Mouse (Mus musculus) forebrain, postnatal 0 days (tissue): ENCODE measurements at regions not wholly inside any gene's neighbourhood (a gene's known extent, or its start where the extent isn't known, plus 50 kb on each side); places are given as distances from the start of the nearest gene placed in this dataset.

Experiments used
- ATAC-seq: fragments of 200-750 bp; cut with Nextera tagmentation; 2 replicates; pipeline ENCODE4 v1.8.0; 2017; ENCODE audit warnings: mild to moderate bottlenecking, moderate library complexity
- DNase-seq: peaks from one replicate; pipeline ENCODE4 v3.0.0-alpha.2; 2015
- H3K27ac ChIP-seq: fragments of 300-500 bp; sonication (generic); 2 replicates; pipeline ENCODE4 v1.5.1; 2014; ENCODE audit warnings: low read depth, mild to moderate bottlenecking, antibody characterized with exemption, low read length, moderate library complexity, mixed read lengths
- H3K27me3 ChIP-seq: fragments of 300-500 bp; sonication (generic); 2 replicates; pipeline ENCODE4 v1.6.1; 2014; ENCODE audit warnings: mild to moderate bottlenecking, low read length, mixed read lengths; ENCODE audit not compliant: insufficient read depth
- H3K36me3 ChIP-seq: fragments of 300-500 bp; sonication (generic); 2 replicates; pipeline ENCODE4 v1.6.1; 2014; ENCODE audit warnings: mild to moderate bottlenecking, moderate library complexity; ENCODE audit not compliant: insufficient read depth
- H3K4me1 ChIP-seq: fragments of 300-500 bp; sonication (generic); 2 replicates; pipeline ENCODE4 v1.6.1; 2014; ENCODE audit warnings: antibody characterized with exemption; ENCODE audit not compliant: insufficient read depth
- H3K4me2 ChIP-seq: fragments of 300-500 bp; sonication (generic); 2 replicates; pipeline ENCODE4 v1.6.1; 2014; ENCODE audit warnings: low read depth, mild to moderate bottlenecking, moderate library complexity
- H3K4me3 ChIP-seq: fragments of 300-500 bp; sonication (generic); 2 replicates; pipeline ENCODE4 v1.5.1; 2014; ENCODE audit warnings: low read depth, low read length, mixed read lengths
- H3K9ac ChIP-seq: fragments of 300-500 bp; sonication (generic); 2 replicates; pipeline ENCODE4 v1.6.1; 2014; ENCODE audit warnings: mild to moderate bottlenecking
- H3K9me3 ChIP-seq: fragments of 300-500 bp; sonication (generic); 2 replicates; pipeline ENCODE4 v1.6.1; 2016; ENCODE audit warnings: low read length
- CTCF ChIP-seq: sonication (generic); IDR thresholded peaks from 2 replicates; pipeline ENCODE4 v1.5.1; 2016; ENCODE audit warnings: antibody characterized with exemption, control low read depth, low read depth
- WGBS: fragments of 180-500 bp; shearing (Covaris S2); extraction: QIAGEN DNeasy Blood & Tissue Kit; methylation state at CpG from one replicate; pipeline ENCODE4 v1.1.7; 2014; 5-methylcytosine and 5-hydroxymethylcytosine counted together

GRCm38 (mm10) chr2:61354104-61354503 lies 224.3 kb upstream of the Tank start:
- Histone ChIP-seq H3K9me3 (no peaks in the 10 kb centered on the region), H3K4me2 (no peak overlapping the region), H3K27ac (no peak overlapping the region), H3K27me3 (no peaks in the 10 kb centered on the region), H3K9ac (no peak overlapping the region), H3K4me3 (no peak overlapping the region), H3K36me3 (no peaks in the 10 kb centered on the region), H3K4me1 (no peaks in the 10 kb centered on the region)
- no peak; the same call in 1 of the 2 replicates for ATAC-seq
- TF ChIP-seq CTCF: no peak
- WGBS: 37% methylated on average over 8 of the region's 8 CpGs
- DNase-seq: no peak

DNA sequence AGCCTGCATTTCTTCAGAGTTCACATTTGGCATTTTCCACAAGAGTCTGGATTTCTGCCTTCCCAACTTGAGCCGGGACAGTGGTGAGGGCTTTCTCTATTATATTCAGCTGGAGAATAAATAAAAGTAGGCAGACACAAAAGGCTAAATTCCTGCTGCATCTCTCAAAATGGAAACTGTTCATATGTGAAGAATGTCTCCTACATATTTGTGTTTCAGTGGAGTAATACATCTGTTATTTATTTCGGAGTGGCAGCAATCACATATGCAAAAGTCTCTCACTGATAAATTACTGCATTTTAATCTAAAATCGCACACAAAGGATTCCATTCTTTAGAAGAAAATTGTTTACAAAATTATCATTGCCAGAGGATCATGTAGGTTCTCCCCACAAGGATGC lies 230.9 kb upstream of the Tank start:
- Histone ChIP-seq H3K4me2 (no peak overlapping the region), H3K36me3 (no peaks in the 10 kb centered on the region), H3K4me3 (no peak overlapping the region), H3K9ac (no peak overlapping the region), H3K4me1 (no peaks in the 10 kb centered on the region), H3K27me3 (no peaks in the 10 kb centered on the region), H3K27ac (no peak overlapping the region), H3K9me3 (no peaks in the 10 kb centered on the region)
- no peak for DNase-seq
- no peak for TF ChIP-seq CTCF
- WGBS: 74% methylated on average over 3 of the region's 3 CpGs
- no peak for ATAC-seq

- WGBS: 48% methylated on average over 8 of the region's 8 CpGs
- Histone ChIP-seq H3K27me3 (no peaks in the 10 kb centered on the region), H3K4me2 (no peak overlapping the region), H3K36me3 (no peaks in the 10 kb centered on the region), H3K4me3 (no peak overlapping the region), H3K4me1 (no peaks in the 10 kb centered on the region), H3K27ac (no peak overlapping the region), H3K9ac (no peak overlapping the region), H3K9me3 (no peaks in the 10 kb centered on the region)
- DNase-seq (no peak), ATAC-seq (no peak)
- TF ChIP-seq CTCF: no peak
These were observed 232.2 kb upstream of the Tank start for GRCm38 (mm10) chr2:61346012-61346760.

DNA sequence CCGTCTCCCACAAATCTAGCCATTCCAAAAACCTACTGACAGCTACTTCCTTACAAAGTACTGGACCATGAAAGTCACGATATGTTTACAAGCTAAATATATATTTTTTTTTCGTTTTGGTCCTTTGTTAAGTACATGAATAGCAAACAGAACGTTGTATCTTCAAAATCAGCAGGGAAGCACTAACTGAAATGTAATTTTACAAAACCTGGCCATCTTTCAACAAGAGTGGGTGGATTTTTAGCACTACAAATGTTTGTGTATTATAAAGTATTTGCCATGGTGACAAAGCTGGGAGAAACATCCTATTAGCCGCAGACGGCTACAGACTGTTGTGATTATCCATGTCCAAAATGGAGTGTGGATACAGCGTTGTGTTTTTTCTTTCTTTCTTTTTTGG lies 233.1 kb upstream of the Tank start:
- Histone ChIP-seq H3K4me2 (no peak overlapping the region), H3K9ac (no peak overlapping the region), H3K27me3 (no peaks in the 10 kb centered on the region), H3K9me3 (no peaks in the 10 kb centered on the region), H3K4me1 (no peaks in the 10 kb centered on the region), H3K36me3 (no peaks in the 10 kb centered on the region), H3K27ac (no peak overlapping the region), H3K4me3 (no peak overlapping the region)
- 68% methylated on average over 7 of the region's 7 CpGs for WGBS
- TF ChIP-seq CTCF: no peak
- peak; percentile 13 for DNase-seq
- ATAC-seq: no peak

DNA sequence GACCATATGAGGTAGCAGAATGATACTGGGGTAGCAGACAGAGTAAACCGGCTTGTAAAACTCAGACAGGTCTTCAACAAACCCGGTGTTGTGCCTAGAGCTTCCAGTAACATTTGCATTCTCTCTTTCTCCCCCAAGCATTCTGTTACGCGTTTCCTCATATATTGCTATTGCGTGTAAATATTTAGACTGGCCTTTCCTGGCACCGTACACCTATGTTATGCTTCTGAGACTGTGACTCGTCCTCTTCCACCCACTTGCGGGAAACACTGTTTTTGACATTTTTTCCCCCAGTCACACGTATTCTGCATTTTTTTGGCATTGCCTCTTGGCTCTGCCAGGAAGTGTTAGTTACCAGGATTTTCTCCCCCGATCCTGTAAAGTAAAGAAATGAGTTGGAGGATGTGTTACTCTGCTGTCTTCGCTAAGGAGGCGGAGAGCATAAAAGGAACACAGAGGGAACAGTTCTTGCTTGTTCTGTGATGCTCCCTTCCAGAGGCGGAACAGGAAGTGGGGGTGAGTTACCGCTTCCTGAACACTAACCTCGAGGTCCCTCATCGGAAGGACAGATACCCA lies 233.7 kb upstream of the Tank start:
- no peaks in the 10 kb centered on the region for H3K9me3 ChIP-seq
- no peak overlapping the region for H3K4me3 ChIP-seq
- no peaks in the 10 kb centered on the region for H3K36me3 ChIP-seq
- ATAC-seq (peak; percentile 94), DNase-seq (peak; percentile 74)
- WGBS: 65% methylated on average over 16 of the region's 16 CpGs
- no peaks in the 10 kb centered on the region for H3K4me1 ChIP-seq
- H3K27me3 ChIP-seq: no peaks in the 10 kb centered on the region
- H3K27ac ChIP-seq: no peak overlapping the region
- no peak for TF ChIP-seq CTCF
- no peak overlapping the region for H3K4me2 ChIP-seq
- H3K9ac ChIP-seq: no peak overlapping the region

- H3K9ac ChIP-seq: no peak overlapping the region
- H3K4me3 ChIP-seq: no peak overlapping the region
- H3K9me3 ChIP-seq: no peaks in the 10 kb centered on the region
- ATAC-seq: no peak
- DNase-seq: no peak
- no peak overlapping the region for H3K4me2 ChIP-seq
- H3K27ac ChIP-seq: no peak overlapping the region
- WGBS: 91% methylated on average over 5 of the region's 5 CpGs
- no peaks in the 10 kb centered on the region for H3K36me3 ChIP-seq
- no peak for TF ChIP-seq CTCF
- no peaks in the 10 kb centered on the region for H3K27me3 ChIP-seq
- no peaks in the 10 kb centered on the region for H3K4me1 ChIP-seq
These were observed 237.1 kb upstream of the Tank start for GRCm38 (mm10) chr2:61341254-61341653.

GRCm38 (mm10) chr2:61319226-61319625 lies 259.2 kb upstream of the Tank start:
- ATAC-seq (no peak), DNase-seq (no peak)
- no peaks in the 10 kb centered on the region for H3K36me3 ChIP-seq
- no peak overlapping the region for H3K9ac ChIP-seq
- H3K9me3 ChIP-seq: no peaks in the 10 kb centered on the region
- no peaks in the 10 kb centered on the region for H3K27me3 ChIP-seq
- no peak overlapping the region for H3K4me3 ChIP-seq
- 88% methylated on average over 4 of the region's 4 CpGs for WGBS
- no peak for TF ChIP-seq CTCF
- H3K4me2 ChIP-seq: no peak overlapping the region
- H3K4me1 ChIP-seq: no peaks in the 10 kb centered on the region
- no peak overlapping the region for H3K27ac ChIP-seq
